Mouse (Mus musculus) frontal cortex, postnatal 14 days (tissue): Measurements from ENCODE around the gene Mpc1.
"Not testable (repeated sequence)": the region's sequence is repeated elsewhere in the genome, so short reads cannot be mapped to it uniquely, and the experiment has no call there.

Source experiments
- DNase-seq, 2 experiments: peaks; one replicate each; pipeline ENCODE4 v3.0.0; 2022; ENCODE audit warnings: low spot score in 2 of 2

Mpc1 gene

DNA sequence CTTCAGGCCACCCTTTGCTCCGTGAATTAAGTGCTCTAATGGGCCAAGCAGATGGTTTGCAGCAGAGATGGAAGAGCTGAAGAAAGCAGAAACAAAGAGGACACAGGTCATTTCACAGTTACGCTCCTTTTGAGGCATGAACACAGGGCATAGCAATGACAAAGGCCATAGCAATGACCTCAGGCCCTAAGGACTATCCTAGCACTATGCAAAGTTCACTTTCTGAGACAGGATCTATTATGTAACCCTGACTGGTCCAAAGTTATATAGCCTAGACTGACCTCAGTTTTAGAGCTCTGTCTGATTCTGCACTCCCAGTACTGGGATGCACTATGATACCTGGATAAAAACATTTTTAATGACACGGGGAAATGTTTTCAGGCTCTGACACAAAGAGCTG is 4.3 kb upstream of the Mpc1 start:
- no peak for DNase-seq

DNA sequence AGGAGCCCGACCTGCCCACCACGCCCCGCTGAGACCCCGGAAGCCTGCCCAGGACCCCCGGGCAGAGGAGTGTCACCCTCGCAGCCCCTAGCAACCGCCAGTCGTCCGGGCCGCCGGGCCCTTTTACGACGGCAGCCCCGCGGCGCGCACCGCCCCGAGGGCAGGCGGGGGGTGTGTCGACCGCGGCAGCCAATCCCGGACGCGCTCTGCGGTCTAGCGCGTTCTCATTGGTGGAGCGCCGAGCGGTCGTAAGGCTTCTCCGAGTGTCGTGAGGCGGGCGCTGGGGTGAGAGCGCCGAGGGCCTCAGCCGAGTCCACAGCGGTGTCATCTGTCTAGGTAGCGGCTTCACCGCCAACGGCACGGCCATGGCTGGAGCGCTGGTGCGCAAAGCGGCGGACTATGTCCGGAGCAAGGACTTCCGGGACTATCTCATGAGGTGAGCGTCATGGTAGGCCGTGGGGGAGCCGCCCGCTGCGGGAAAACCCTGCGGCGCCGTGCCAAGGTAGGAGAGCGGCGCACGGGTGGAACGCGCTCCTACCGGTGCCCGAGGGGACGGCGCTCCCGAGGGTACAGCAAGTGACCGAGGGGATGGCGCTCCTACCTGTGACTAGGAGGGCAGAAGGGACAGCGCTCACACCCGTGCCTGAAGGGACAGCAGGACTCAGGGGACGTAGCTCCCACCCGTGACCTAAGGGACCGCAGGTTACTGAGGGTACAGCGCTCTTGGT is 986 bp downstream of the Mpc1 start:
- peak; percentile 94 to 96 for DNase-seq

DNA sequence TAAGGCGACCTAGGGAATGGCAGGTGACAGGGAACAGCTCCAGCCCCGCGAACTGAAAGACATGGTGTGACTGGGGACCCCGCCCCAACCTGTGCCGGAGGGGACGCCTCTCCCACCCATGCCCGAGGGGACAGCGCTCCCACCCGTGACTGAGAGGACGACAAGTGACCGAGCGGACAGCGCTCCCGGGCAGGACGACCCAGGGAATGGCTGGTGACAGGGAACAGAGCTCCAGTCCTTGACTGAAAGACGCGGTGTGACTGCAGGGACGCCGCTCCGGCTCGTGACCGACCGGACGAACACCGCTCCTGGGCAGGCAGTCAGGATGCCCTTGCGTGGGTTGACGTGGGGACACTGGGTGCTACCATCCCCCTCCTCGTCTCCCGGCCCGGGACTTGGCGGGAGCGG is 1.6 kb downstream of the Mpc1 start:
- DNase-seq, result peak; percentile 24 to 39

DNA sequence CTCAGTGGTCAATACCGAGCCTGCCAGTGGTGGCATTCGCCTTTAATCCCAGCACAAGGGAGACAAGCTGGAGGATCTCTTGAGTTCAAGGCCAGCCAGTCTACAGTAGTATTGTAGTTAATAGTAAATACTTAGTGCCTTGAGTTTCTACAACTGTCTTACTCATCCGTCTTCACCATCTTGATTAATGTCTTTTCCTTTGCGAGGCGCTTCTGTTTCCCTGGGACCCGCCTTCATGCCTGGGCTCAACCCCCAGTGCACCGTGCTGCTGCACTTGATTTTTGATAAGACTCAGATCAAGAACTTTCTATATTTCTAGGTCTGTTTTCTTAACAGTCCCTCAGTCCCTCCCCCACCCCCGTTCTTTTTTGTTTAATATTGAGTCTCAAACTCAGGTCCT is 2.4 kb downstream of the Mpc1 start:
- no peak for DNase-seq

DNA sequence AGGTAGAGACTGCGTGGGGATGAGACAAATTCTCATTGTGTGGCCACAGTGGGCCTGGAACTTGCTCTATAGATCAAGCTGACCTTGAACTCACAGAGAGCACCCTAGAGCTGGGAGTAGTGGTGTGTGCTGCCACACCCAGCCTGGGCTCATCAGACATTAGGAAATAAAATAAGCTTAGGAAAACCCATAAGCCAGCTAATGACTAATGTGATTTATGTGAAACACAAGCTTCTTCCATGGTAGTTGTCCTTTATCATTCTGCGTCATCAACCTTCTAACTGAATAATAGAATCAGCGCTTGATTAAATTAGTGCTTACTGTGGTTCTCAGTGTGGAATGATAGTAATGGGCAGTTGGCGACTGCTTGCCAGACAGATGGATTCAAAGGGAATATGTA is 4.3 kb downstream of the Mpc1 start:
- DNase-seq, result no peak

DNA sequence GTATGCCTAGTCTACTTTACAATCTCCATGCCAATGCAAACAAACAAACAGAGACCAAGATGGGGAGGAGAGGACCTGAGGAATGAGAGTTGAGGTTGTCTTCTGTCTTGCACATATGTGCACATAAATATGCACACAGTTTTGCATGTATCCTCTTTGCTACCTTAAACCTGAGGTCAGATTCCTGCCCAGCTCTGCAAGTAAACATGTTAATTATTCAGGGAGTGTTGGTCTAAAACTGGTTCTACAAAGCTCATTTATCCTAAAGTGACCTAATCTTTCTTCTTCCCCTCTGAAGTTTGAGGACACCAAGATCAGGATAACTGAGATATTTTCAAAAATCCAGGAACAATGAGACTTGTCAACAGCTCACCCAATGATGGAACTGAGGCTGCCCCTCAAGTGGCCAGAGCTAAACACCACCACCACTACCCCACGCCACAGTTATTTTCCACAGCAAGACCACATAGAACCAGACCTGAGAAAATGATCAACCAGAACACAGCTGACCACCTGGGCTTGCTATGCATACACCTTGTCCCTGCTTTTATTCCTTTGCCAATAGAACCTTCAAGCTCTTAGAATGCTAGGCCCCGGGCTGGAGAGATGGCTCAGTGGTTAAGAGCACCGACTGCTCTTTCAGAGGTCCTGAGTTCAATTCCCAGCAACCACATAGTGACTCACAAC is 7.4 kb downstream of the Mpc1 start:
- no peak for DNase-seq

DNA sequence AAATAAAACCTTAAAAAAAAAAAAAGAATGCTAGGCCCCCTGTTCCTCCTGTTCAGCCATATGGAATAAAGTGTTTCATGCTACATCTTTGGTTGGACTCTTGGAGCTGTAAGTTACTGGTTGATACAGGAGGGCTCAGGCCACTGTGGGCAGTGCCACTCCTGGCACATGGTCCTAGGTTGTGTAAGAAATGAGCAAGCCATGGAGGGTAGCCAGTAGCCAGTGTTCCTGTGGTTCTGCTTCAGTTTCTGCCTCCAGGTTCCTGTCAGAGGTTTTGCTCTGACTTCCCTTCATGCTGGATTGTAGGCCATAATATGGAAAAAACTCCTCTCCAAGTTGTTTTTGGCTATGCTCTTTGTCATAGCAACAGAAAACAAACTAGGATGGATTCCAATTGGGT is 8.0 kb downstream of the Mpc1 start:
- DNase-seq, result no peak

DNA sequence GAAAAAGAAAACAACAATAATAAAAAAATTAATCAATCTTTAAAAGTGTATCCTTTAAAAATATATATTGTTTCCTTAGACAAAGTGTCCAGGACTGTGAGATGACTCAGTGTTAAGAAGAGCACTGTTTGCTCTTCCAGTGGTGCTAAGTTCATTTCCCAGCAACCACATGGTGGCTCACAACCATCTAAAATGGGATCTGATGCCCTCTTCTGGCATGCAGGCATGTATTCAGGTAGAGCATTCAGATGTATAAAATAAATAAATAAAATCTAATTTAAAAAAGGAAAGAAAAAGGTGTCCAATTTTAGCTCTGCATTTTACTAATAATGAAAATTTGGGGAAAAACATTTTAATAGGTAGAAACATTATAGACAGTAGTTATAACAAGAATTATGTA is 13.1 kb downstream of the Mpc1 start:
- no peak for DNase-seq

DNA sequence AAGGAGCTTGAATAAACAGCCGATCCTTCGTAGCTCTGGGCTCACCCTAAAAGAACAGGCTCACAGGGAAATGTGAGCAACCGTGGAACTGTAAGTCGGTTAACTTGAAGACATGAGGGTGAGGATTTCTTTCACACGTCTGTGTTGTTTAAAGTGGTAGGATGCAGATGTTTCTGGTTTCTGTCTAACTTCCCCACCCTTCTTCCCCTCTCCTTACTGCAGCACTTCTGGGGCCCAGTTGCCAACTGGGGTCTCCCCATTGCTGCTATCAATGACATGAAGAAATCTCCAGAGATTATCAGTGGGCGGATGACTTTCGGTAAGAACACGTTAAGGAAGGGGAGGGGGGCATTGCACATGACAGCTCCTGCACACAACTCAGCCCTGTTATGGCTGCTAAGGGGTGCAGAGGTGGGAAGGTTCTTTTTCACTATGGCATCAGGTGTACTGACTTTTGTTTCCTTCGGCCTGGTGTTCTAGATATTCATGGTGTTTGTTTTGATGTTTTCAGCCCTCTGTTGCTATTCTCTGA is 13.7 kb downstream of the Mpc1 start:
- no peak for DNase-seq

DNA sequence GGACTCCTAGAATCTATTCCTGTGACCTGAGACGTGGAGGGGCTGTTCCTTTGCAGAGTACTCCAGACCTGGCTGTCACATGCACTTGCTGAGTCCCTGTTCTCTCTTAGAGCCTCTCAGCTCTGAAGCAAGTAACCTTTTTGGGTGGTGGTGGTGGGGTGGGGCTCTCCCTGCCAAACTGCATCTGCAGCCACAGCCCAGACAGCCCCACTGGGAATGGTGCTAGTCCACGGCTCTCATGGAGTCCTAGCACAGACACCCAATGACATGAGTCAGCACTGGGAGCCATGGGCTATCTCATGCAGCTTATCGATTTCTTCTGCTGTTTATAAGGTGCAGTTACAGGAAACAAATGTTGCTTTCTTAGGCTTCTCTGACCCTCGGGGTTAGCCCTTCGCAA is 15.0 kb downstream of the Mpc1 start:
- DNase-seq, result no peak

DNA sequence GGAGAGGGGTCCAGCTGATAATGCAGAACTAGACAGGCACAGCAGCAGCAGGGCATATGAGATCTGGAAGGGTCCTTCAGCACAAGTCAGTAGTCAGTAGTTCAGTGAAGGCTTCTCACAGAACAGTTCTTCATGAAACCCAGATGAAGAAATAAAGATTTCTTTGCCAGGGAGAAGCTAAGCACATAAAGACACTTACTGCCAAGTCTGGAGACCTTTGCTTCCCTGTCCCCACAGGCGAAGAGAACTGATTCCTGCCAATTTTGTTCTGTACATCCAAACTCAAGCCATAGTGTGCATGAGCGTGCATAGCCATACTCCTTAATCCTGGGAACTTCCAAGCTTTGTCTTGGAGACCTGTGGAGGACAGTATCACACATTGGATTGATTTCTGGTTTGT is 15.6 kb downstream of the Mpc1 start:
- DNase-seq, result no peak

DNA sequence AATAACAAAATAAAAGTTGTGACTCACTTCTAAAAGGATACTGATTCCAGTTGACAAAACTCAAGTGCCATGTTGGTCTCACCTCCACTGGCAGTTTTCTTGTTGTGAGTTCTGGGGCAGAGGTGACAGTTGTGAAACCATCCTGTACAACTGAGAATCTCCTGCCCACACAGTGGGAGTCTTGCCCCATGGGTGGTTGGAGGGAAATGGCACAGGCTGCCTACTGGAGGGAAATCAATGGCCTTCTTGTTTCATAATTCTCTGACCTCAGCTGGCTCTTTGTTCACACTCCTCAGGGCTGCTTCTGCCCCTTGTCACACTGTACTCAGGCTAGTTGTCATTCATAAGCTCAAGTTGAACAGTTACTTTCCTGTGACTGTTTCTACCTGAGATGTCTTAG is 16.8 kb downstream of the Mpc1 start:
- DNase-seq, result no peak

DNA sequence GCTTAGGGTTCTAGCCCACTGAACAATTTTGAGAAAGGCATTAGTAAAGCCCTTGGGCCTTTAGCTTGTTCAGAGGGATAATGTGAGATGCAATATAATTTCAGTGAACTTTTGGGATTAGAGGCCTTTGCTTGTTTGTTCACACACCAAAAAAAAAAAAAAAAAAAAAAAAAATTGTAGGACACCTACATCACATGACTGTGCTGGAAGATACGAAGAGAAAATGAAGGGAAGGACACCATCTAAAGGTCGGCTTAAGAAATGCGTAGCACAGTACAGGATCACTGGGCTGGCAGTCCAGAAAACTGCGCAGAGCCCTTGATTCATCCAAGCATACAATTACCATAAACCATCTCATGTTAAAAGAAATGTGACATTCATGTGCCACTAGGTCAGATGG is 18.8 kb downstream of the Mpc1 start:
- no peak for DNase-seq

DNA sequence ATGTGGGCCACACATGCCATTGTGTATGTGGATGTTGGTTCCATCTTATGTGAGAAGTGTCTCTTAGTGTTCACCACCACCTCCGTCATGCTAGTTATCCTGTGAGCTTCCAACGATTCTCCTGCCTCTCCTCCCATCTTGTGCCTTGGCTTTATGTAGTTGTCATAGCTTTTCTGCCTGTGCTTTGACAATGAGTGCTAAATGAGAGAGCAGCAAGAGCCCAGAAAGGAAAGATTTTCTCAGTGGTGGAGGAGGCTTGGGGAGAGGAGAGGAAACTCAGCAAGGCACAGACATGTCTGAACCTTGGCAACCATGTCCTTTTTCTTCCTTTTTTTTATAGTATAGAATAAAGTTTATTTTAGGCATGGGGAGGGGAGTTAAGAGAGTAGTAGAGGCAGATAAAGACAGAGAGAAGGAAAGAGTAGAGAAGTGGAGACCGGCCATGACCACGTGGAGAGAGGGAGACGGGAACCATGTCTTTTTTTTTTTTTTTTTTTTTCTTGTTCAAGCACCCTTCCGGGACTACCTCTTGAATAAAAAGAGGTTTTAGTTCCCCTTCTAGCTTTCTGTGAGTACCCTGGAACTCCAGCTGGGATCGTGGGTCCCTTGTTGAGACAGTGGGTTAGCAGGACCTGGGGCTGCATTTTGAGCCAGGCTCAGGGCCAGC is 20.2 kb downstream of the Mpc1 start:
- no peak for DNase-seq

DNA sequence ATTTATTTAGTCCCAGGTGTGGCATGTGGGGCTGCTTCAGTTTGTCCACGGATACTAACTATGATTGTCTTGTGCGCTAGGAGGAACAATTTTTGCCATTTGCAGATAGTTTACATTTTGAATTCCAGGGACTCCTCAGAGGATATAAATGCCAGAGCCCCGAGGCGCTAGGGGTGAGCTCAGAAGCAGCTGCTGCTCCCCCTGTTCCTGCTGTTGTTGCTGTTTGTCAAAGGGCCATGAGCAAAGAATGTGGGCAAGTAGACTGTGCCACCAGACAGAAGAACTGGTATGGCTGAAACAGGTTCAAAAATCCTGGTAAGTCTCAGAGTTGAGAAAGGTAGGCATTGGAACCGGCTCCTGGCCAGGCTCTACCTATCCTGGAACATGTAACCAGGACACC is 21.0 kb downstream of the Mpc1 start:
- no peak for DNase-seq

DNA sequence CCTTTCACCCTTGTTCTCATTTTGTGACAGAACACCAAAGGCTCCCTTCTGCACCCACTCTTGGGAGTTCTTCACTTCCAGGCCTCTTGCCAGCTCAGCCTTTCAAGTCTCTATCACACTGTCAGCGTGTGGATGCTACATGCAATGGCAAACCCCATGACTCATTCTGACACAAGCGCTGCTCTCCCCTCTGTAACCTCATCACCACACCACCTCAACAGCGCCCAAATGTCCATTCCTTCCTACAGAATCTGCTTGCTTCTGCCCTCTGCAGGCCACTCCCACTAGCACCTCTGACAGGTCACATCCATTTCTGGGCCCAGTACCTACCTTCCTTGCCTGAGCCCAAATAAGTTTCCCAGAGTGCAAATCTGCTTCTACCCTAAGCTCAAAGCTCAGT is 23.1 kb downstream of the Mpc1 start:
- DNase-seq, result no peak

DNA sequence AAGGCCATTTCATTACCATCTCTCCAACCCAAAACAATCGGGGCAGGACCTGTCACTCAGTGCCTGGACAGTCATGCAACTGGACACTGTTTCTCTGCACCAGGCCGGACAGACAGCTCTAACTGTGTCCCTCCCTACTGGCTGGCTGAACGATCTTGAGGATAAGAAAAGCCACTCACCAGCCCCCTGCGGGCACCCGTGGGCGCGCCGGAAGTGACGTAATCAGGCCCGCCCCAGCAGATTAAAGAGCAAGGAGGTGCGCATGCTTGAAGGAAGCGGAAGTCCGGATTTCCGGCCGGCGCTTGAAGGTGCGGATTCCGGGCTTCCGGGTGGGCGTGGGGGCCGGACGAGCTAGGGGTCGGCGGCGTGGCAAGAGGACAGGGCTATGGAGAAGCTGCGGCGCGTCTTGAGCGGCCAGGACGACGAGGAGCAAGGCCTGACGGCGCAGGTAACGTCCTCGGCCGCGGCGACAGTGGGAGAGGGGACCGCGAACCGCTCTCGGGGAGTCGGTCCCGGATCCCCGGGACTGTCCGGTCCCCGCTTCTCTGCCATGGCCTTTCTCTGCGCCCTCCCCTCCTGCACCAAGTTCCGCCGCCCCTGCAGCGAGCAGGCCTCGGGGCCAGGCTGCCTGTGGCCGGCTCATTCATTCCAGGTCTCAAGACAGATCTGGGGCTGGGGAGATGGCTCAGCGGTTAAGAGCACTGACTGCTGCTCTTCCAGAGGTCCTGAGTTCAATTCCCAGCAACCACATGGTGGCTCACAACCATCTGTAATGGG is 28.3 kb downstream of the Mpc1 start, which contains the start of gene Sft2d1:
Sft2d1 (plus strand) TSS at position 265 of the 777 bp plus-strand sequence.
- peak; percentile 96 to 97 for DNase-seq

DNA sequence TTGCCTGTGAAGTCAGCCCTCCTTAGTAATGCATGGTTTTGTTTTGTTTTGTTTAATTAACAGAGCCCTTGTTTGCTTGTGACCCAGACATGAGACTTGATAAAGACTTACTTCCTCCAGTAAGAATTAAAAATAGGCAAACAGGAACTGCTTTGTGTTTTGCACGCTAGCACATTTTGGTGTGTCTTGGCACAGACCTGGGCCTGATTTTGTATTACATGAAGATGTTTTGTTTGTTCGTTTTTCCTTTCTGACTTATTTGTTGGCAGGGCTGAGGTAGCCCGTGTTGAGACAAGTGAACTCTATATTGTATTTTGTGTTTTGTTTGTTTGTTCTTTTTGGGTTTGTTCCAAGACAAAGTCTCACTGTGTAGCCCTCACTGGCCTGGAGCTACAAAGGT is 29.0 kb downstream of the Mpc1 start:
- DNase-seq, result no peak

DNA sequence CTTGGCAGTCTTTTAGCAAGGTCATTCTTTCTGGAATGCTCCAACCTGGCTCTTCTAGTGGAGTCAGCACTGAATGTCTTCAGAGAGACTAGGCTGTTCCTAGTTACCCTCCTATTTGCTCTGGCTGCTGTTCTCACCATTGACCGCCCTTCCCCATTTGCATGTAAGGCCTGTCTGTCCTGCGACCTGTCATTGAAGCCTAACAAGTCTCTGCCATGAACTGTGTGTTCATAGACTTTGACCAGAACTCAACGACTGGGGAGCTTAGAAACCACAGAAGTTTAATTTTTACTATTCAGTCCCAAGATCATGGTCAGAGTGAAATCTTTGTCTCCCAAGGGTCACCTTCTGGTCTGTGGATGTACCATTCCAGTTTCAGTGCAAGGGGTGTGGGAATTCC is 31.3 kb downstream of the Mpc1 start:
- DNase-seq, result no peak

DNA sequence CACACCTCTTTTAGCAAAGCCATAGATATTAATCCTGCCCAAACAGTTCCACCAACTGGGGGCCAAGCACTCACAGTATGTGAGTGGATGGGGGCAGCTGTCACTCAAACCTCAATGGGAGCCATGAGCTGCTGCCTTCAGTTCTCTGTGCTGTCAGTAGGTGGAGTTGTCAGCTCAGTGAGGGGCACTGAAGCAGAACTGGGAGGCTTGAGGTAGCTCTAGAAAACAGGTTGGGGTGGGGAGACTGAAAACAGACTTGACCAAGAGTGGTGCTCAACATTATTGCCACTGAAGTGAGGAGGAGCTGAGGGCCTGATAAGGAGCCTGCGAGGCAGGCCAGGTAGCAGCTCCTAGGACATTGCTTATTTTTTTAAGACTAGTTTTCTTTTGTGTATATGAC is 33.5 kb downstream of the Mpc1 start:
- no peak for DNase-seq

DNA sequence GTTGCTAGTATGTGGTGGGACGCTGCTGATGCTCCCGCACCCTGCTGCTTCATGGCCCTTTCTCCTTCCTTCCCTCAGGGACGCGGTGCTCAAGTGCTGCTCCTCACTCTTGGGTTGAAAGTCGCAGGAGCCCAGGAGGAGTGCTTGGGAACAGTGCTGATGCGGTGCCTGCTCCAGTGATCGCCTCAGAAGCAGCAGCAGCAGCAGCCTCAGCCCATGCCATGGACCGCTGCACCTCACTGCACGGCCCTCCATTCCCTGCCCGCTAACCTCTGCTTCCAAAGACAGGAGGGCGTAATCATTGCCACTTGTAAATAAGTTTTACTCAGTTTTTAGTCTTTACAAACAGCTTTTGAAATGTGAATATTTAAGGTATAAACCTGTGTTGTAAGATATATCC is 44.2 kb downstream of the Mpc1 start:
- DNase-seq, result not testable (repeated sequence)
